ENCODE assay signal across 22 mouse cellular contexts in genomic region chr7:84240406-84240805, GRCm38 (mm10).
DNase-seq lines count a peak whose midpoint lies in the region; ATAC-seq and TF ChIP-seq lines count a peak whose summit lies in the region.
"Had no signal": no experiment of that assay in that cellular context is flagged by ENCODE, and none has a peak within 500 bp of the region (broad histone marks: within the 10 kb centered on the region; RNA-seq: fewer than 3 reads in every experiment).

No protein-coding gene starts in this region.

- H3K36me3 ChIP-seq in heart, embryonic 12.5 days, result no peaks in the 10 kb centered on the region
- H3K36me3 ChIP-seq in lung, postnatal 0 days (ENCODE audit: insufficient read depth, low read length), result no peaks in the 10 kb centered on the region
- H3K36me3 ChIP-seq: embryonic facial prominence, embryonic 13.5 days; forebrain, embryonic 12.5 days; G1E; hindbrain, embryonic 10.5 days had no signal

- peak; percentile 79 for DNase-seq in heart, adult 11 months
- DNase-seq in adipocyte (ENCODE audit: low spot score), result peak; percentile 29
- peak; percentile 74 for DNase-seq in lung, postnatal 0 days (ENCODE audit: low spot score)
- DNase-seq in lung, postnatal 36 days, result peak; percentile 33
- no peak for DNase-seq in right cerebral cortex, adult 18-20 months
- no peak for DNase-seq in spleen, adult 12 weeks (ENCODE audit: low spot score)
- DNase-seq in layer of hippocampus, adult 2 months (ENCODE audit: low spot score in 2 of 2), result no peak
- DNase-seq: adrenal gland, postnatal 10 days; B cell, adult 2 months; cerebellum, adult 11 months; cerebellum, adult 9-10 months; cerebellum, postnatal 36 days; gastrocnemius, postnatal 10 days; heart, adult 2 months had no signal

- TF ChIP-seq CTCF in lung, postnatal 0 days (IDR thresholded peaks at IDR 0.05), result no peak
- TF ChIP-seq CTCF in layer of hippocampus, adult 2 months (conservative IDR thresholded peaks at IDR 0.05), result no peak

- H3K4me2 ChIP-seq in heart, embryonic 12.5 days, result no peak overlapping the region
- no peak overlapping the region for H3K4me2 ChIP-seq in lung, postnatal 0 days (replicated peaks; ENCODE audit: low read depth, low read length)
- H3K4me2 ChIP-seq: embryonic facial prominence, embryonic 13.5 days; forebrain, embryonic 12.5 days; heart, embryonic 11.5 days had no signal

- H3K4me3 ChIP-seq in heart, embryonic 12.5 days, result no peak overlapping the region
- H3K4me3 ChIP-seq in lung, postnatal 0 days (ENCODE audit: low read depth, low read length), result no peak overlapping the region
- no peak overlapping the region for H3K4me3 ChIP-seq in layer of hippocampus, adult 2 months
- H3K4me3 ChIP-seq: embryonic facial prominence, embryonic 13.5 days; forebrain, embryonic 12.5 days; heart, adult 2 months; hindbrain, embryonic 10.5 days had no signal

- no peak overlapping the region for H3K27ac ChIP-seq in heart, embryonic 12.5 days (ENCODE audit: poor library complexity, severe bottlenecking)
- H3K27ac ChIP-seq in lung, postnatal 0 days (ENCODE audit: low read length), result peak overlapping the region; percentile 64
- H3K27ac ChIP-seq in layer of hippocampus, adult 2 months, result no peak overlapping the region
- H3K27ac ChIP-seq: embryonic facial prominence, embryonic 13.5 days; forebrain, embryonic 12.5 days; heart, adult 2 months; hindbrain, embryonic 10.5 days had no signal

- no peaks in the 10 kb centered on the region for H3K27me3 ChIP-seq in heart, embryonic 12.5 days (replicated peaks)
- H3K27me3 ChIP-seq in lung, postnatal 0 days (replicated peaks; ENCODE audit: insufficient read depth, low read length), result no peaks in the 10 kb centered on the region
- H3K27me3 ChIP-seq: embryonic facial prominence, embryonic 13.5 days; forebrain, embryonic 12.5 days had no signal

- no peak overlapping the region for H3K9ac ChIP-seq in heart, embryonic 12.5 days
- no peak overlapping the region for H3K9ac ChIP-seq in lung, postnatal 0 days (replicated peaks; ENCODE audit: low read depth)
- H3K9ac ChIP-seq: embryonic facial prominence, embryonic 13.5 days; forebrain, embryonic 12.5 days had no signal

- WGBS in heart, embryonic 12.5 days, result 55% methylated on average over 3 of the region's 3 CpGs
- WGBS in lung, postnatal 0 days, result 13% methylated on average over 3 of the region's 3 CpGs

- no peak for ATAC-seq in heart, embryonic 12.5 days (ENCODE audit: insufficient number of reproducible peaks, low FRiP score)
- peak; percentile 71 for ATAC-seq in lung, postnatal 0 days
- ATAC-seq: CD4-positive, CD25-positive, alpha-beta regulatory T cell, adult 4 months; forebrain, embryonic 16.5 days had no signal

- peak; percentile 67 for TF ChIP-seq EP300 in lung, postnatal 0 days (IDR thresholded peaks at IDR 0.05)

- no peaks in the 10 kb centered on the region for H3K9me3 ChIP-seq in heart, embryonic 12.5 days (replicated peaks)
- H3K9me3 ChIP-seq in lung, postnatal 0 days (ENCODE audit: low read length), result no peaks in the 10 kb centered on the region
- H3K9me3 ChIP-seq: embryonic facial prominence, embryonic 13.5 days; forebrain, embryonic 12.5 days; G1E; hindbrain, embryonic 10.5 days had no signal

- no peaks in the 10 kb centered on the region for H3K4me1 ChIP-seq in heart, embryonic 12.5 days (replicated peaks)
- peaks cover 10% of the 10 kb centered on the region; the same call in 1 of the 2 replicates for H3K4me1 ChIP-seq in lung, postnatal 0 days (ENCODE audit: insufficient read depth, low read depth, low read length)
- H3K4me1 ChIP-seq: forebrain, embryonic 12.5 days; hindbrain, embryonic 10.5 days had no signal

Comparison
In these comparisons a context has a peak if more than half of its experiments do, and no peak if none do; other contexts are left out.
1. DNase-seq: peak in heart, adult 11 months (single experiment), adipocyte (single experiment), lung, postnatal 0 days (single experiment) and lung, postnatal 36 days (single experiment); none in right cerebral cortex, adult 18-20 months (single experiment), spleen, adult 12 weeks (single experiment) and layer of hippocampus, adult 2 months (0 of 2).